Mouse (Mus musculus): ENCODE data around the gene Krba1.

Gene Krba1

DNA sequence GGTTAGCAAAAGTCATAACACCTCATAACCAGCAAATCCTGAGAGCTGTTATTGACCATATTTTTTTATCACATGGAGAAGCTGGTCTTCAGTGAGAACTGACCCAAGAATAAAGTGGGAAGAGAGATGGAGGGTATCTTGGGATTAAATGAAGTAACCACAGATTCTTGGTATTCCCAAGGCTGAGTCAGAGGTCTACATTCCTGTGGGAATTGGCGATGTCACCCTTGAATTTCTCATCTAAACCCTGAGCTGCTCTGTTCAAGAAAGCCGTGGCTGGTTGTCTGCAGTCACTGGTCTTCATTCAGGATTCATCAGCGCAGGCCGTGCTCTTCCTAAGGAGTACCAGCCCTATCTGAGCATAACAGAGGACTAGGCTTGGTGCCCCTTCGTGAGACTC is 31.6 kb downstream of the Krba1 start:
- no peak for DNase-seq

DNA sequence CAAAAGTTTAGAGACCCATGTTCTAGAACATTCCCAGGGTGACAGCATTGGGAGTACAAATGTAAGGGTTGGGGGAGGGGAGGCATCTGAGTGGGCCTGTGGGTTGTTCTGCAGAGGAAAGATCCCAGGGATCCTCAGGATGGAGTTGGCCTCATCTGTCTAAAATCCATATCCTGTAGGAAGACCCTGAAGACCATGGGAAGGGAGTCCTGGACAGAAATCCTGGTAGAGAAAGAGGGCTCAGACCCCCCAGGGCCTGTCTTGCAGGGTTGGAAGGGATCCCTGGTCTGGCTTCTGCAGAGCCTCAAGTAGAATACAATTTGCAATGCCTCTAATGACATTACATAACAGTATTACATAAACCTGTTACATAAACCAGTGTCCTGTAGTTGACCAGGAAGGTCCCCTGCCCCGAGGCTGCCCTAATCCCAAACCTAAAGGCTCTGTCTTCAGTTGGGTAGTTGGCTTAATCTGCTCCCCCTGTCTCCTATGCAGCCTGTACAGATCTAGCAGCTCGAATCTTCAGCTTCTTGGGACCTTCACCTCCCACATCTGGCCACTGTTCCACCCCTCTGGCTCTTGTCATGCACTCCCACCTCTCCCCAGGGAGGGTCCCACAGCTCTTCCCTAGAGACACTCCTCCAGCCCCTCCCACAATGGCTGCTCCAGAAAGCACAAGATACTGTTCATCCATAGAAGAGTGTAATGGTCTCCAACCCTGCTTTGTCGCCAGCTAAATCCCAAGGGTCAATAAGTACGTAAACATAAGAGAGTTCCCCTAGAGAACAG is 33.6 kb downstream of the Krba1 start:
- DNase-seq: no peak

DNA sequence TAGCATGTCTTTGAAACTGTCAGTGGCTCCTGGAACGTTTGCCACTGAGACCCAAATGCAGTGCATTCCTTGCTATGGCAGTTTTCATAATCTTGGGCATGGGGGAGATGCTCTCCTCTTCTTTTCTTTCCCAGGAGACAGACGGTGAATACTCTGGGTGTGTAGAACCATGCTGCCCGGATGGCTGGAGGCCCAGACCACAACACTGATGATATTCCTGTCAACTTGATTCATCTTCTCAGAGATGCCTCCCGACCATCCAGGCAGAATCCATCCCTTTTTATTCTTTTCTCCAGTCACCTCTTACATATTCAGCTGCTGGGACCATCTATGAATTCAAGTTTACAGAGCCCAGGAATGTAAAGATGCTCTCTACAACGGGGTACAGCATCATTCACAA is 35.4 kb downstream of the Krba1 start:
- DNase-seq: no peak

DNA sequence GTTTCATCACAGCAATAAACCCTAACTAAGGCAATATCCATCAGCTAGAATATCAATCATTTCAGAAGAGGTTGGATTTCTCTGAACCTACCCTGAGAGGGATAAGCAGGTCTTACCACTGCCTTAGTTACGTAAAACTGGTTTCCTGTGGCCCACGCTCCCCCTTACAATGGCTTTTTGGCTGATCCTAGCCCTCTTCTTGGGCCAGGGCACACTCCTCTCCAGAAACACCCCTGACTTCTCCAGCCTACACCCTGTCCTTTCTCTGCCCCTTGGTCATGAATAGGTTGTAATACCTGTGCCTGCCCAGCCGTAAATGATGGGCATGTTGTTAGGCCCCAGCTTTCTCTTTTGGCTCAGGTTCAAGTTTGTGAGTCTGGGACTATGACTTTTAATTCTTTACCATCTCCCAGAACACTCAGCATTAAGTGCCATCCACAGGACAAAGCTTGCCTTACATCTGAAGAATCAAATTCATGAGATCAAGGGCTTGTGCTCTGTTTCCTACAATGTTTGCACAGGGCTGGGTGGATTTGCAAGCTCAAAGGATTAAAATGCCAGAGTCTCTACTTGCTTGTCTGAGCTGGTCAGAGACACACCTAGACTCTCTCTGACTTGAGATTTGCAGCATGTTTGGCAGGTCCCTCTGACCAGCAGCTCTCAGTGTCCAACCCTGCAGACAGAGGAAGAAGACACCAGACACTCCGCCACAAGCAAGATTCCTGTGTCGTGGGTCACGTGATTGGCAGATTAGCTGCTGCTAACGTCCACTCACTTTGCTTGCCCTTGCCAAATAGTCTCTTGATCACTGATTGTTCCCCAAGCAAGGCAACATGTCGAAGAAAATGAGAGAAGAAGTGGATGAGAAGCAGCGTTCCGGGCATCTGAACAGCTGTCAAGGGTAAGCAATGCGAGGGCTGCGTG is 37.8 kb downstream of the Krba1 start:
- peak; percentile 32 for DNase-seq

DNA sequence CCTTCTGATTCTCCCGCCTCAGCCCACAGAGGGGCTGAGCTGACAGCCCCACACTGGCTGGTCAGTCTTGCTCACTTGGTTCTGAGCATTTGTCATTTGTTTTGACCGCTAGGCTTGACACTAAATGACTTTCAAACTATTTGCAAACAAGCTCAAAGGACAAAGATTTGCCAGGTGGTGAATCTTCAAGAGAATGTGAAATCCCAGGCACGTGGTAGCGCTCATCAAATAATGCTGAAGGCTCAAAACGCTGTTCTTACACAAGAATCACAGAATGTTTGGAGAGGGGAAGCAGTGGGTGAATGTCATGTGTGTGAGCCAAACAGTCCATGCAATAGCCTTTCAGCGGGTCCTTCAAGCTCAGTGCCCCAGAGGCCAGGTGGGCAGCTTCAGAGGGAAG is 39.3 kb downstream of the Krba1 start:
- DNase-seq: no peak

DNA sequence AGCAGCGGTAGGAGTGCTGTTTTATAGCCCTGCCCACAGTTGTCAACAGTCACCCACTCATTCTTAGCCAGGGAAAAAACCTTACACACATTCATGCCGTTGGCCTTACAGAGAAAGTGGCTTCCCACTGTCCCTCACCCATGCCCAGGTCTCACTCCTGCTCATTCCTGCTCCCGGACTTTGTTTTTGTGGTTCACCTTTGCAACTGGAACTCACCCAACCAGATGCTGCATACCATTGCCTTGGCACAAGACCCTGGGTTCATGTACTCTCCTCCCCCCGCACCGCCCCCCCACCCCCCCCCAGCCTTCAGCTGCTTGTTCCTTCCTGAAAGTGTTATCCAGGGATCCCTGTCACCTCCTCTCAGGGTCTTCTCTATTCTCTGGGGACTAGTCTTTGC is 39.7 kb downstream of the Krba1 start:
- DNase-seq: no peak

DNA sequence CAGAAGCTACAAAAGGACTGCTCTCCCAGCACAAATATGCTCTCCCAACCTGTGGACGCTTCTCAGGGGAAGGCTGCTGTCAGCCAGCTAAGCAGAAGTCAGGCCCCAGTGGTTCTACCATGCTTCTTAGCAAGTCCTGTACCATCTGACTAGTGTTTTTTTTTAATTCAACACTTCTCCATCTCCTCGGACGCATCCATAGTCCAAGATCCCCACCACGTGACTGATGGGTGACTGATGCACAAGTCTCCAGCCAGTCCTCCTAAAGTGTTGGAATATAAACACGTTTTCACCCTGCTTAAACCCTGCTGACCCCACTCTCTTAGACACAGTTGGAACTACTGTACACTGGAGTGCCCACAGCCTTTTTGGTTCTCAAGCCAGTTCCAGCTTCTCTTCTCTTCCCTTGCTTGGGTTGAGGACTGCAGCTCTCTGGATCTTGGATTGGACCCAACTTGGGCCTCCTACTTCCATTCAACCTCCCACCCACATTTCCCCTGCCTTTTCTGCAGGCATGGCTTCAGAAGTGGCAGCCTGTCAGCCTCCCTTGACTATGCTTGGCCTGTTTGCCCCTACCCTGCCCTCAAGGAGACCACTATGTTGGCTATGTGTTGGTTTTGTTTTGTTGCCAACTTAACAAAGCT is 40.4 kb downstream of the Krba1 start:
- no peak for DNase-seq

DNA sequence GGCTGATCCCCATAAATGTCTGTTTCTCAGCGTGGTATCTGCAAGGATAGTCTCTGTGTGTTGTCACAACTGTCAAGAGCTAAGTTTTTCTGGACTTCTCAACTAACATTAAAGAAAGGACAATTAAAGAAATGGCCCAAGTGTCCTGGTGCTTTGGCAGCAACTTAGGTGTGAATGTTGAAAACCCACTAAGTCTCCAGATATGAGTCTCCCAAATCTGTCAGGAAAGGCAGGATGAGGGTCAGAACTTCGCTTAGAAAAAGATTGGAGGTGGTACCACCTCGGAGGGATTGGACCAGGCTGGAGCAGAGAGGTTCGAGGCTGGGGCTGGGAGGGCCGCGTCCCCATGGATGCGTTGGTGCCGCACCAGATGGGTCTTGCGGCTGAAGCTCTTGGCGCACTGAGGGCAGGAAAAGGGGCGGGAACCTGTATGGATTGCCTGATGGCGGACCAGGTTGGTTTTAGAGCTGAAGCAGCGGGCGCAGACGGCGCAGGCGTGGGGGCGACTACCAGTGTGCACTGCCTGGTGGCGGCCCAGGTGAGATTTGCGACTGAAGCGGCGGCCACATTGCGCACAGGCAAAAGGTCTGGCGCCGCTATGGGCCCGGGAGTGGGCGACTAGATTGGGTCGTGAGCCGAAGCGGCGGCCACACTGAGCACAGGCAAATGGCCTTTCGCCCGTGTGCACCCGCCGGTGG is 42.4 kb downstream of the Krba1 start:
- no peak for DNase-seq

DNA sequence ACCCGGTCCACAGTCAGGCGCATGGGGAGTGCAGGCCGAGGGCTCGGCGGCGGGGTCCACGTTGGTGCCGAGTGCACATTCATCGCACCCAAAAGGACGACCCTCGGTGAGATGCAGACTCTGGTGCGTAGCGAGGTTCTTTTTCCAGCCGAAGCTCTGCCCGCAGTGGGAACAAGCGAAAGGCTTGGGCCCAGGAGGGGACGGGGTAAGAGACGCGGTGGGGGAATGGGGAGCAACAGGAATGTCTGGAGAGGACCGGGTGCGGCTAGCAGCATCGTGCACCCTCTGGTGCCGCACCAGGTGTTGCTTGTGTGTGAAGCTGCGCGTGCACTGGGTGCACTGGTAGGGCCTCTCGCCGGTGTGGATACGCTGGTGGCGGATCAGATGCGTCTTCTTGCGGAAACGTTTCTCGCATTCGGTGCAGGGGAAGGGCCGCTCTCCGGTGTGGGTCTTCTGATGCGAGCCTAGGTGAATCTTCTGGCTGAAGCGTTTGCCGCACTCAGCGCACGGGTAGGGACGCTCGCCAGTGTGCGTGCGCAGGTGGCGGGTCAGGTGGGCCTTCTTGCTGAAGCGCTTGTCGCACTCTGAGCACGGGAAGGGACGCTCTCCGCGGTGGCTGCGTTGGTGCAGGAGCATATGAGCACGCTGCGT is 43.2 kb downstream of the Krba1 start:
- no peak for DNase-seq

DNA sequence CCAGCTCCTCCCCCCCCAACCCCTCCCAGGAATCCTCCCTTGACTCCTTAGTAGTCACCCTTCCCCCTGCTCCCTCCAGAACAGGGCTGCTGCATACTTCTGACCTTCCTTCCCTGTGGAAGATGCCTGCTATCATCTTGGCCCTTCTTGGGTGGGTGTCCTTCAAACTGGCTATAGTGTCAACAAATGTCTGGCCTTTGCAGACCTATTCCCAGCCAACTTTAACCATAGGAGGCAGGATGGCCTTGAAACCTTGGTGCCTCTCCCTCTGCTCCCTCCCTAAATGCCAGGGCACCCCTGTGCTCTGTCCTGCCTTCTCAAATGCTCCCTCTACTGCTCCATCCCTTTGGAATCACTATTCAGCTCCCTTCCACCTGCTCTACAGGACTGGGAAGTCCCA is 44.3 kb downstream of the Krba1 start:
- DNase-seq: no peak

DNA sequence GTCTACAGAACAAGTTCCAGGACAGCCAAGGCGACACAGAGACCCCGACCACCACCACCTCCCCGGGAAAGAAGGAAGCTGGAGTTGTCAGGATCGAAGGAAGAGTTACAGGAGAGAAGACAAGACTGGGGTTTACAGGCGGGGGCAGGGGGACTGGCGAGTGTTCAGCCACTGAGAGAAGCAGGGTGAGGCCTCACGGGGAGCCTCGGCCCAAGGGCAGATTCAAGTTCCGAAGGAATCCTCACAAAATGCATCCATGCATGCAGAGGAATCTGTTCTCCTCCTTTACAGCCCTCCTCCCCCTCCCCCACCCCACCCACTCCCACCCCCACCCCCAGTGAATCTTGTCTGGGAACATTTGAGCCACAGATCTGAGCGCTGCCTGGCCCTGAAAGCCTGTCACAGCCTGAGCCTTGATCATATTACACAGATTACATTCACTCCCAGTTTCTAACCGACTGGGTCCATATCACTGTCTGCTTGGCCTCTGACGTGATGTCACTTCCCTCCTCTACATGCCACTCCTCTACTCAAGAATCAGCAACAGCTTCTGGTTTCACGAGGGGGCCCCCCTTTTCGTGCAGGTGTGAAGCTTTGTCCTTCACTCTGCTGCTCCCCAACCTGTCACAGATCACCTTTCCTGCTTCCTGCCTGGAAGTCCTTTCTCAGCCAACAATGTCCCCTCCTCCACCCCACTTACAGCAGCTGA is 45.1 kb downstream of the Krba1 start:
- no peak for DNase-seq

DNA sequence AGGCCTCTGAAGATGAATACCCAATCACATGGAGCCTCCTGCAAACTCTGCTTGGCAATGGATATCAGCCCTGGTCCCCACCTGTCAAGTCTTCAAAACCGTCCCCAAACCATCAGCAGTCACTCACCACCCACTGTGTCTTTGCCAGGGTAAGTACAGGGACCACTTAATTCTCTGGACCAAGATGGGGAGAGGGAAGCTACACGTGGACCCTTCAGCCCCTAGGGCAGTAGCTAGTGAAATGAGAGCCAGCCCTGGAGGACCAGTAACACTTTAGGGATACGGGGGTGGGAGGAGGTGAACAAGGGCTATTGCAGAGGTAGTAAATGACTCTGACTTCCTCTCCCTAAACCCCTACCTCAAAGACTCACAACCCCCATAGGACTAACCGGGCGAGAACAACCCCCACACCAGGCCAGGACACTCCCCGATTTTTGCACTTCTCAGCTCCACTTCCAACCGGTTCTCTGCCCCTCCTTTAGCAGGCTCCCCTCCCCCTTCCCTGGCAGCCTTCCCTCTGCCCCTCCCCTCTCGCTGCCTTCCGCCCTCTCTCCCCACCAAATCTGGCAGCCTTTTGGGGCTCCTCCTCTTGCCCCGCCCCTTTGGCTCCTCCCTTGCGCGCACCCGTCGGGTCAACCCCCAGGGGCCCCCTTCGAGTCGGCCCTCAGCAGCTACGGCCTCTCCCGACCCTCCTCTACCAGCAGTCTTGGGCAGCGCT is 48.4 kb downstream of the Krba1 start:
- peak; percentile 96 for DNase-seq

DNA sequence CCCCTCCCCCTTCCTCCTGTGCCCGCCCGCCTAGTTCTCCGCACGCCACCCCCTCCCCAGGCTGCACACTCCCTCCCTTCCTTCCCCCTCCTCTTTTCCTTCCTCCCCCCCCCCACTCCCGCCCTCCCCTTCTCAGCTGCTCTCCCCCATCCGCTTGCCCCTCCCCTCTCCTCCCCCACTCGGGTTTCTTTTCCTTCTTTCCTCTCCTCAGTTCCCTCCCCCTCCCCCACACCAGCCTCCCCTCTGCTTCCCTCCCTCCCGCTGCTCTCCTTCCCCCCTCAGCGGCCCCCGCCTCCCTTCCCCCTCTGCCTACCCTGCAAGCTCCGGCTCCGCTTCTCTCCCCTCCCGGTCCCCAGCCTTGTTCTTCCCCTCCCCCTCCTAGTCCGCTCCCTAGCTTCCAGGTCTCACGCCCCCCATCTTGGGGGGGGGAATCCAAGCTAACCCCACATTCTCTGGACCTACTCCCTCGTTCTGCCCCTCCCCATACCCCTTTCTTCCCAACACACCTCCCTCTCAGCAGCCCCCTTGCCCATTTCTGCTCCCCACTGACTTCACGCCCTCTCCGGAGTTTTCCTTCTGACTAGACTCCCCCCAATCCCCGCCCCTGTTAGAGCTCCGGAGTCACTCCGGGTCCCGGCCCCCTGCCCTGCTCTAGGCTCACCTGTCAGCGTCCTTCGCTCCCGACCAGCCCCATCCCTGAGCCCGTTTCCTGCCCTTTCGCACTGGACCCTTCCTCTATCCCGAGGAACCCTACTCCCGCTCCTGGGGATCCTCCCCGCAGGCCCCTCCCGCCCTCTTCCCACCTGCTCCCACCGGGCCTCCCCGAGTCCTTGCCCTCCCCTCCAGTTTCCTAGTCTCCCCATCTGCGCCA is 49.2 kb downstream of the Krba1 start:
- DNase-seq: peak; percentile 89

DNA sequence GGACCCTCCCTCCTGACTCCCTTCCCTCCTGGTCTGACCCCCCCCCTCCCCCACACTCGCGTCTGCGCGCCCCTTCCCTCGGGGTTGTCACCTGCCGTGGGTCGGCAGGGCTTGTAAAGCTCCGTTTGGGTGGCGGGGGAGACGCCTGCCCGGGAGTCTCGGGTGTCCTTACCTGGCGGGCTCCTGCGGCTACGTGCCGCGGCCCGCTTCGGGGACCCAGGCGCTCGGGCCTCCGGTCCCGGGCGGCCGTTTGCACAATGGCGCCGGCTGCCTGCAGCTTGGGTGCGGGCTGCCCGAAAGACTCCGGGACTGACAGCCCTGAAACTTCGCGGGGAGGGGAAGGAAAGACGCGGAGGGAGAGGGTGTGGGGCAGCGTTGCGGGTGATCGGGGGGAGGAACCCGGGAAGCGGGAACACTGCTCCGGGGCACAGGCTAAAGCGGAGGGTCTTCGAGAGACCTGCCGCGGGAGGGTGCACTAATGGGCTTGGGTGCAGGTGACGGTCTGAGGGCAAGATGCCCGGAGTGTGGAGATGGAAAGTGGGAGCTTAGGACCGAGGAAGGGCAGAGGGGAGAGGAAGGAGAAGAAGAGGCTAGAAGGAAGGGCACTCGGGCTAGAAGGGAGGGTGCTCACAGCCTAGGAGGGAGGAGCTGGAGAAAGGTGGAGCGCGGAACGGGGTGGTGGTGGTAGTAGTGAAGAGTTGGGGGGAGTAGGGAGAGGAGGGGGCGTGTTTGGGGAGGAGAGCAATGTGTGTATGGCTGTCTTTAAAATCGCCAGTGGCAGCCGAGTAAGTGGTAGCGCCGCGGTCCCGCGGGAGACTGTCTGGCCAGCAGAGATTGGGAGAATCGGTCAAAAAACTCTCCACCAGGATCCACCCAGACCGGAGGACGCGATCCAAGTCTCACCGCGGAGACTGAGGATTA is 50.1 kb downstream of the Krba1 start, which contains the start of gene Zfp467:
TSS of gene Zfp467 (minus strand) at position 645 of the 921 bp plus-strand sequence.
- DNase-seq: peak; percentile 67

DNA sequence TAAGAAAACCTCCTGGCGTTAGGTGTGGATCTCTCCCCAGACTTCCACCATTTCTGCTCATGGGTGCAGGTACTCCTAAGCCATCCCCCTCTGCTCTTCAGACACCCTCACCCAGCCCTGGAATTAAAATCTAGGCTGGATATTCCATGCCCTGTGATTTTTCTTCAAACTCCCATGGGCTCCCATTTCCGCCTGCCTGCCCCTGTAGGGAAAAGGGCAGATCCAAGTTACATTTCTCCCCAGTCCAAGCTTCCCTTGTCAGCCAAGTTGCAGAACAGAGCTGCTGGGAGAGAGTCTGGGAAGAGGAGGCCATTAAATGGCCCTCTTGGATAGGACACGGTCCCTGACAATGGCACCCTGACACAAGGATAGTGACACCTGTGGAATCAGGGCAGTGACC is 50.9 kb downstream of the Krba1 start:
- DNase-seq: no peak

DNA sequence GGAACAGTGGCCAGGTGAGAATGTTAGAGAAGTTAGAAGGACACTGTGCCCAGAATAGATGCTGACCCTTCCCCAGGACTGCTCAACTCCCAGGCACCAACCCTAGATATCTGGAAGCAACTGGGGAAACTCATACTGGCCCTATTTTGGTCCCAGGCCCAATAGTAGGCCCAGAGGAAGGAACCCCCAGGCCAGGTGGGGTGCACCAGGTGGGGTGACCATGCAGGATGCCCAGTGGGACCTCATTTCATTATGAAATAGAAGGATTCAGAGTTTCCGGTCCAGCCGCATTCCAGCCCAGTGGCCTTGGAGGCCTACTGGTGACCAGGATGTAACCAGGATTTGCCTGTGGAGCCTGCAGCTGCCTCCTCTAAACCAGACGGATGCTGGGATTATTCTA is 51.5 kb downstream of the Krba1 start:
- no peak for DNase-seq

DNA sequence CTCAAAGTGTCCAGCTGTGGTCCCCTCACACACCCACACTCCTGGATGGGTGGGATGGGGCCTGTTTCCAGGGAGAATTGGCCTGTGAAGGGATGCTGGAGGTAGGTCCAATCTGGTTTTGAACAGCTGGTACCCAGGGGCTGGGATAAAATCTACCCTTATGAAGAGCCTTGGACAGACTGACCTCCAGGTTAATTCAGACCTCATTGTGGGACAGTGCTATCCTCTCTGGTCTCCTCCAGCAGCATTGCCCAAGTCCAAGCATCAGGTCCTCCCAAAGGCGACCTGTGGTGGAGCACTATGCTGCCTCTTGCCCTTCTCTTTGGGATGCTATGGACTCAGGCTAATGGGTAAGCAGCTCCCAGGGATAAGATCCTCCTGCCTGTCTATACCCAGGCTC is 52.5 kb downstream of the Krba1 start, which contains the start of gene Sspo:
TSS of gene Sspo (plus strand) at position 301 of the 400 bp plus-strand sequence.
- DNase-seq: no peak

DNA sequence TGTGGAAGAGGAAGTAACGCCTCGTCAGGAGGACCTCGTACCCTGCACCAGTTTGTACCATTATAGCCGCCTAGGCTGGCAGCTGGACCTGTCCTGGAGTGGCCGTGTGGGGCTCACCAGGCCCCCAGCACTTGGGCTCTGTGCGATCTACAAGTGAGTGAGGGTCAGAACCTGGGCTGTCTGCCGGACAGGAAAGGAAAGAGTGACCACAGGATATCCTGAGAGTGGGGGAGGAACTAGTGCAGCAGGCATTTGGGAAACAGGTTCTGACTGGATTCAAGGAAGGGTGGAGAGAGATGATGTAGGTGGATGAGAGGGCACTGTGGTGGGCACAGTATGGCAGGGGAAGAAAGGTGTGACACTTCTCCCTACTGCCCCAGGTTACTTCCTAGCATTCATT is 53.1 kb downstream of the Krba1 start:
- no peak for DNase-seq

DNA sequence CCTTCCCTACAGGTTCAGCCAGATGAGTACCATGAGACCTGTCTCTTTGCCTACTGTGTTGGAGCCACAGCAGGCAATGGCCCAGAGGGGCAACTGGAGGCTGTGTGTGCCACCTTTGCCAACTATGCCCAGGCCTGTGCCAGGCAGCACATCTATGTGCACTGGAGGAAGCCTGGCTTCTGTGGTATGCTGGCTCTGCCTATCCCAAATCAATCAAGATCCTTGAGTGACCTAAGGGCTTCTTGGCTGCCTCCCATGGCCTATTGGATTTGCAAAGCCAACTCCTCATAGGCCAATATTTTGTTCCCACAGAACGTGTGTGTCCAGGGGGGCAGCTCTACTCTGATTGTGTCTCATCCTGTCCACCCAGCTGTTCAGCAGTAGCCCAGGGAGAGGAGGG is 56.8 kb downstream of the Krba1 start:
- no peak for DNase-seq

Measured in lung, postnatal 36 days (tissue).